Mouse (Mus musculus) layer of hippocampus, adult 9-10 months (tissue): ENCODE results near the gene Rnf149.

Source experiments
- DNase-seq: peaks from one replicate; pipeline ENCODE4 v3.0.0; 2022; ENCODE audit warnings: low spot score

Gene Rnf149

GRCm38 (mm10) chr1:39575778-39576375 is 1.3 kb downstream of the Rnf149 start:
- DNase-seq, result no peak

GRCm38 (mm10) chr1:39573890-39574289 is 3.3 kb downstream of the Rnf149 start:
- no peak for DNase-seq

- no peak for DNase-seq
These were observed 5.6 kb downstream of the Rnf149 start for GRCm38 (mm10) chr1:39571653-39572052.

- DNase-seq, result no peak
These were observed 9.1 kb downstream of the Rnf149 start for GRCm38 (mm10) chr1:39568079-39568478.

GRCm38 (mm10) chr1:39564603-39565002 is 12.6 kb downstream of the Rnf149 start:
- no peak for DNase-seq

- no peak for DNase-seq
These were observed 14.0 kb downstream of the Rnf149 start for GRCm38 (mm10) chr1:39563161-39563560.

- DNase-seq, result no peak
These were observed 15.3 kb downstream of the Rnf149 start for GRCm38 (mm10) chr1:39561920-39562319.

- no peak for DNase-seq
These were observed 18.2 kb downstream of the Rnf149 start for GRCm38 (mm10) chr1:39559009-39559408.

- no peak for DNase-seq
These were observed 21.4 kb downstream of the Rnf149 start for GRCm38 (mm10) chr1:39555556-39556415.

GRCm38 (mm10) chr1:39549831-39550230 is 27.4 kb downstream of the Rnf149 start:
- DNase-seq, result no peak

- no peak for DNase-seq
These were observed 30.0 kb downstream of the Rnf149 start for GRCm38 (mm10) chr1:39547238-39547637.

GRCm38 (mm10) chr1:39546160-39546866 is 30.9 kb downstream of the Rnf149 start:
- DNase-seq, result no peak

- DNase-seq, result no peak
These were observed 31.6 kb downstream of the Rnf149 start for GRCm38 (mm10) chr1:39545589-39545988.

- no peak for DNase-seq
These were observed 36.6 kb downstream of the Rnf149 start for GRCm38 (mm10) chr1:39540592-39540991.

GRCm38 (mm10) chr1:39537631-39538380 is 39.4 kb downstream of the Rnf149 start:
- DNase-seq, result no peak

GRCm38 (mm10) chr1:39536701-39537100 is 40.5 kb downstream of the Rnf149 start:
- no peak for DNase-seq

GRCm38 (mm10) chr1:39535515-39536311 is 41.5 kb downstream of the Rnf149 start:
- peak; percentile 99 for DNase-seq

GRCm38 (mm10) chr1:39534831-39535230 is 42.4 kb downstream of the Rnf149 start, which contains the start of gene Cnot11:
Gene Cnot11 (plus strand): TSS chr1:39534992.
- DNase-seq, result no peak

GRCm38 (mm10) chr1:39533917-39534316 is 43.3 kb downstream of the Rnf149 start:
- DNase-seq, result no peak

- no peak for DNase-seq
These were observed 46.2 kb downstream of the Rnf149 start for GRCm38 (mm10) chr1:39531036-39531435.

- DNase-seq, result peak; percentile 81
These were observed 46.8 kb downstream of the Rnf149 start for GRCm38 (mm10) chr1:39530258-39530943.
